Mouse (Mus musculus) frontal cortex, adult (tissue): Measurements from ENCODE around the gene Gm6367.
"Not testable (repeated sequence)": the region's sequence is repeated elsewhere in the genome, so short reads cannot be mapped to it uniquely, and the experiment has no call there.

Source experiments
- ATAC-seq: cut with Nextera tagmentation; 2 replicates; pipeline ENCODE4 v1.9.2; 2017; ENCODE audit warnings: mild to moderate bottlenecking, moderate library complexity, mixed read lengths; ENCODE audit not compliant: low TSS enrichment

Gm6367 gene

GRCm38 (mm10) chr5:94988326-94988725, at the start of gene Gm6367:
Gene Gm6367, plus strand, starts transcription at chr5:94988626.
- not testable (repeated sequence) for ATAC-seq
